ENCODE assay signal across 18 mouse cellular contexts in the genomic region with DNA sequence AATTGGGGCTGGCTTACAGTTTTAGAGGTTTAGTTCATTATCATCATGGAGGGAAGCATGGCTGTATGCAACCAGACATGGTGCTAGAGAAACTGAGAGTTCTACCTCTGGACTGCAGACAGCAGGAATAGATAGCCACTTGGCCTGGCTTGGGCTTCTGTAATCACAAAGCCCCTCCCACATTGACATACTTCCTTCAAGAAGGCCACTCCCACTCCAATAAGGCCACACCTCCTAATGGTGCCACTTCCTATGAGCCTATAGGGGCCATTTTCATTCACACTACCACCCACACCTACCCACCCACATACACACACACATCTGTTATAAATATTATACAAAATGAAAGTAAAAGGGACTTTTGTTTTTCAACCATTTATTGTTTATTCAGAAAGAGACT. TPM values are rescaled to one million over a fixed set of nuclear protein-coding genes. Genes with fewer than 3 reads are reported as not detected.
DNase-seq lines count a peak whose midpoint lies in the region; ATAC-seq and TF ChIP-seq lines count a peak whose summit lies in the region.
"Had no signal": no experiment of that assay in that cellular context is flagged by ENCODE, and none has a peak within 500 bp of the region (broad histone marks: within the 10 kb centered on the region; RNA-seq: fewer than 3 reads in every experiment).

No protein-coding gene starts in this region.

- H3K9me3 ChIP-seq in intestine, postnatal 0 days (ENCODE audit: control insufficient read depth), result no peaks in the 10 kb centered on the region
- no peaks in the 10 kb centered on the region for H3K9me3 ChIP-seq in intestine, embryonic 15.5 days
- H3K9me3 ChIP-seq: embryonic facial prominence, embryonic 10.5 days; hindbrain, embryonic 10.5 days; liver, embryonic 13.5 days; midbrain, embryonic 13.5 days had no signal

- no peak overlapping the region for H3K9ac ChIP-seq in intestine, postnatal 0 days (ENCODE audit: low read depth, low read length)
- no peak overlapping the region for H3K9ac ChIP-seq in intestine, embryonic 15.5 days
- H3K9ac ChIP-seq: liver, embryonic 13.5 days; midbrain, embryonic 13.5 days had no signal

- no peak for TF ChIP-seq CTCF in intestine, postnatal 0 days (IDR thresholded peaks at IDR 0.05; ENCODE audit: low read depth)

- ATAC-seq in intestine, postnatal 0 days, result peak; percentile 31; the same call in 1 of the 2 replicates
- ATAC-seq in intestine, embryonic 15.5 days, result no peak
- ATAC-seq in megakaryocyte-erythroid progenitor cell, adult 5-6 weeks (replicated peaks; ENCODE audit: low FRiP score, low TSS enrichment, poor library complexity, severe bottlenecking), result 0 out of 2 replicates have a peak, but pooled peaks have one; percentile 47
- ATAC-seq: midbrain, embryonic 13.5 days had no signal

- DNase-seq in A20 (ENCODE audit: low read depth, low spot score) (peak; percentile 87), NIH3T3 (ENCODE audit: low read depth) (peak; percentile 43)
- DNase-seq in gastrocnemius, adult 18-20 months (ENCODE audit: low spot score), result no peak
- no peak for DNase-seq in cerebellum, postnatal 14 days
- DNase-seq: adrenal gland, postnatal 36 days; cerebellum, adult 9-11 months; gastrocnemius, postnatal 25 days; kidney, adult 18-20 months; kidney, postnatal 36 days; liver, embryonic 13.5 days; thymus, postnatal 4 days had no signal

- no peak overlapping the region for H3K4me2 ChIP-seq in intestine, postnatal 0 days (replicated peaks; ENCODE audit: low read depth)
- no peak overlapping the region for H3K4me2 ChIP-seq in intestine, embryonic 15.5 days (replicated peaks)
- H3K4me2 ChIP-seq: liver, embryonic 13.5 days; midbrain, embryonic 13.5 days had no signal

- H3K27me3 ChIP-seq in intestine, postnatal 0 days (replicated peaks; ENCODE audit: control insufficient read depth, insufficient read depth, low read length), result no peaks in the 10 kb centered on the region
- no peaks in the 10 kb centered on the region for H3K27me3 ChIP-seq in intestine, embryonic 15.5 days (replicated peaks)
- H3K27me3 ChIP-seq: liver, embryonic 13.5 days; midbrain, embryonic 13.5 days had no signal

- no peaks in the 10 kb centered on the region; the same call in 1 of the 2 replicates for H3K36me3 ChIP-seq in intestine, postnatal 0 days (ENCODE audit: control insufficient read depth, insufficient read depth)
- no peaks in the 10 kb centered on the region for H3K36me3 ChIP-seq in intestine, embryonic 15.5 days
- H3K36me3 ChIP-seq: embryonic facial prominence, embryonic 10.5 days; hindbrain, embryonic 10.5 days; liver, embryonic 13.5 days; midbrain, embryonic 13.5 days had no signal

- H3K27ac ChIP-seq in intestine, postnatal 0 days (ENCODE audit: low read depth, low read length), result no peak overlapping the region
- H3K27ac ChIP-seq in intestine, embryonic 15.5 days, result no peak overlapping the region
- H3K27ac ChIP-seq: embryonic facial prominence, embryonic 10.5 days; hindbrain, embryonic 10.5 days; liver, embryonic 13.5 days; midbrain, embryonic 13.5 days had no signal

- no peak overlapping the region for H3K4me3 ChIP-seq in intestine, postnatal 0 days (ENCODE audit: low read depth, low read length)
- no peak overlapping the region for H3K4me3 ChIP-seq in intestine, embryonic 15.5 days (replicated peaks)
- H3K4me3 ChIP-seq: embryonic facial prominence, embryonic 10.5 days; erythroblast, embryonic 14.5 days; hindbrain, embryonic 10.5 days; liver, embryonic 13.5 days; midbrain, embryonic 13.5 days had no signal

- H3K4me1 ChIP-seq in intestine, postnatal 0 days (replicated peaks; ENCODE audit: control insufficient read depth, insufficient read depth, low read length), result no peaks in the 10 kb centered on the region
- H3K4me1 ChIP-seq in intestine, embryonic 15.5 days (replicated peaks), result peaks cover 6% of the 10 kb centered on the region; the same call in 1 of the 2 replicates

RNA-seq across cellular contexts. Expression of gene Lpin2, which starts 50.1 kb away (rescaled TPM):
- polyA plus RNA-seq in intestine, postnatal 0 days (2015; fragmentation: Nextera tagmentation; extraction: Ambion mirVana), result 22.2 and 24.8 TPM in 2 replicates
- 22.5 and 25.9 TPM in 2 replicates for polyA plus RNA-seq in intestine, embryonic 15.5 days (2015; fragmentation: Nextera tagmentation; extraction: Ambion mirVana)
- total RNA-seq in megakaryocyte-erythroid progenitor cell, adult 5-6 weeks (2014; fragmentation: Nextera tagmentation), result 119 and 153 TPM in 2 replicates
- 129 and 139 TPM in 2 replicates for total RNA-seq in megakaryocyte-erythroid progenitor cell, adult 5-6 weeks (2017)
- 1 to 10 TPM; 3.0 to 6.3 TPM for total RNA-seq in gastrocnemius, adult 18-20 months (2021)

Comparison
In these comparisons a context has a peak if more than half of its experiments do, and no peak if none do; other contexts are left out.
1. DNase-seq: peak in A20 (single experiment) and NIH3T3 (single experiment); none in gastrocnemius, adult 18-20 months (single experiment) and cerebellum, postnatal 14 days (0 of 2).
2. RNA of gene Lpin2, which starts 50.1 kb away (total RNA-seq): 119 to 153 TPM in megakaryocyte-erythroid progenitor cell, adult 5-6 weeks; 3.0 to 6.3 TPM in gastrocnemius, adult 18-20 months; every median in the first group is over 10 times any median in the second.